In genomic region chr5:45856303-45856821, GRCm38 (mm10) we compare ENCODE assay signal across 8 mouse cellular contexts. TPM values are rescaled to one million over a fixed set of nuclear protein-coding genes. Genes with fewer than 3 reads are reported as not detected.
DNase-seq lines count a peak whose midpoint lies in the region; ATAC-seq and TF ChIP-seq lines count a peak whose summit lies in the region.

No protein-coding gene starts in this region.

- WGBS in intestine, embryonic 16.5 days, result under 1% methylated on average over 35 of the region's 37 CpGs
- WGBS in limb, embryonic 11.5 days, result under 1% methylated on average over 31 of the region's 37 CpGs
- under 1% methylated on average over 25 of the region's 37 CpGs for WGBS in midbrain, embryonic 12.5 days
- WGBS in small intestine, adult 2 months, result 1% methylated on average over 35 of the region's 37 CpGs

- DNase-seq in left cerebral cortex, adult 18-20 months (ENCODE audit: low spot score in 2 of 2), result peak; percentile 34 to 60
- DNase-seq in left cerebral cortex, adult 11 months (ENCODE audit: low spot score), result no peak
- peak; percentile 44 for DNase-seq in embryo, embryonic 11.5 days (ENCODE audit: low read depth, low spot score)
- peak; percentile 20 to 53 for DNase-seq in gastrocnemius, postnatal 4 days (ENCODE audit: low spot score in 2 of 2)
- DNase-seq in limb, embryonic 11.5 days (ENCODE audit: low spot score), result peak; percentile 76

- peak overlapping the region; percentile 76 for H3K4me2 ChIP-seq in intestine, embryonic 16.5 days (ENCODE audit: low read depth, low read length)
- H3K4me2 ChIP-seq in limb, embryonic 11.5 days (ENCODE audit: low read depth, severe bottlenecking), result peak overlapping the region; percentile 66
- peak overlapping the region; percentile 79 for H3K4me2 ChIP-seq in midbrain, embryonic 12.5 days (replicated peaks)

- peak; percentile 21 for ATAC-seq in intestine, embryonic 16.5 days
- peak; percentile 60 for ATAC-seq in limb, embryonic 11.5 days (ENCODE audit: insufficient number of reproducible peaks, low FRiP score, low TSS enrichment, low read depth)
- ATAC-seq in midbrain, embryonic 12.5 days (ENCODE audit: low FRiP score, low read depth), result peak; percentile 55

- no peaks in the 10 kb centered on the region for H3K36me3 ChIP-seq in intestine, embryonic 16.5 days (ENCODE audit: control insufficient read depth, insufficient read depth, low read length)
- H3K36me3 ChIP-seq in limb, embryonic 11.5 days (ENCODE audit: control insufficient read depth, insufficient read depth, low read length), result no peaks in the 10 kb centered on the region
- H3K36me3 ChIP-seq in midbrain, embryonic 12.5 days, result no peaks in the 10 kb centered on the region
- no peaks in the 10 kb centered on the region for H3K36me3 ChIP-seq in small intestine, adult 2 months (ENCODE audit: control insufficient read depth, insufficient read depth, low read length)

- TF ChIP-seq CTCF in small intestine, adult 2 months (IDR thresholded peaks at IDR 0.05; ENCODE audit: extremely low read depth, insufficient read length, insufficient replicate concordance, low read depth, low read length), result no peak

- no peak for TF ChIP-seq POLR2A in small intestine, adult 2 months (IDR thresholded peaks at IDR 0.05; ENCODE audit: low read depth, low read length)

- 0 out of 2 replicates have a peak, but pooled peaks cover 5% of the 10 kb centered on the region for H3K4me1 ChIP-seq in intestine, embryonic 16.5 days (ENCODE audit: control insufficient read depth, insufficient read depth, low read length)
- no peaks in the 10 kb centered on the region; the same call in 1 of the 2 replicates for H3K4me1 ChIP-seq in limb, embryonic 11.5 days (ENCODE audit: control insufficient read depth, insufficient read depth, low read length)
- peaks cover 4% of the 10 kb centered on the region; the same call in 1 of the 2 replicates for H3K4me1 ChIP-seq in midbrain, embryonic 12.5 days
- H3K4me1 ChIP-seq in small intestine, adult 2 months (ENCODE audit: control insufficient read depth, insufficient read depth, insufficient read length, low read length), result no peaks in the 10 kb centered on the region

- H3K9me3 ChIP-seq in intestine, embryonic 16.5 days (ENCODE audit: control insufficient read depth, low read length), result no peaks in the 10 kb centered on the region
- H3K9me3 ChIP-seq in limb, embryonic 11.5 days (ENCODE audit: control insufficient read depth, low read length), result no peaks in the 10 kb centered on the region
- no peaks in the 10 kb centered on the region for H3K9me3 ChIP-seq in midbrain, embryonic 12.5 days

- peak overlapping the region; percentile 96 for H3K4me3 ChIP-seq in intestine, embryonic 16.5 days (ENCODE audit: low read length)
- H3K4me3 ChIP-seq in limb, embryonic 11.5 days (ENCODE audit: low read depth, low read length), result peak overlapping the region; percentile 97
- peak overlapping the region; percentile 97 for H3K4me3 ChIP-seq in midbrain, embryonic 12.5 days
- H3K4me3 ChIP-seq in small intestine, adult 2 months (ENCODE audit: low read depth, low read length), result peak overlapping the region; percentile 81

- H3K9ac ChIP-seq in intestine, embryonic 16.5 days (ENCODE audit: low read depth, low read length), result peak overlapping the region; percentile 96
- H3K9ac ChIP-seq in limb, embryonic 11.5 days (ENCODE audit: low read length), result peak overlapping the region; percentile 95
- H3K9ac ChIP-seq in midbrain, embryonic 12.5 days (replicated peaks), result peak overlapping the region; percentile 99

- peak overlapping the region; percentile 98 for H3K27ac ChIP-seq in intestine, embryonic 16.5 days (ENCODE audit: low read length)
- peak overlapping the region; percentile 95 for H3K27ac ChIP-seq in limb, embryonic 11.5 days (replicated peaks; ENCODE audit: low read depth, low read length)
- H3K27ac ChIP-seq in midbrain, embryonic 12.5 days (replicated peaks), result peak overlapping the region; percentile 100
- peak overlapping the region; percentile 81 for H3K27ac ChIP-seq in small intestine, adult 2 months (ENCODE audit: insufficient read depth, low read depth, low read length)

- no peaks in the 10 kb centered on the region for H3K27me3 ChIP-seq in intestine, embryonic 16.5 days (replicated peaks; ENCODE audit: control insufficient read depth, insufficient read depth, low read length)
- H3K27me3 ChIP-seq in limb, embryonic 11.5 days (ENCODE audit: control insufficient read depth, insufficient read depth, low read length), result no peaks in the 10 kb centered on the region
- no peaks in the 10 kb centered on the region for H3K27me3 ChIP-seq in midbrain, embryonic 12.5 days
- H3K27me3 ChIP-seq in small intestine, adult 2 months (ENCODE audit: control insufficient read depth, insufficient read depth, low read length), result no peaks in the 10 kb centered on the region

RNA-seq across cellular contexts. Expression of gene Lcorl, which starts 1.1 kb away (rescaled TPM):
- 10 to 100 TPM; 25.5 to 27.2 TPM for total RNA-seq in left cerebral cortex, adult 18-20 months (2021)
- 10 to 100 TPM; 17.4 to 17.9 TPM for total RNA-seq in gastrocnemius, postnatal 4 days (2021)
- polyA plus RNA-seq in intestine, embryonic 16.5 days (2015; fragmentation: Nextera tagmentation; extraction: Ambion mirVana), result 22.9 and 23.8 TPM in 2 replicates
- polyA plus RNA-seq in limb, embryonic 11.5 days (2014; fragmentation: Nextera tagmentation; extraction: Ambion mirVana), result 22.7 and 27.7 TPM in 2 replicates
- polyA plus RNA-seq in midbrain, embryonic 12.5 days (2016; fragmentation: Nextera tagmentation; extraction: Ambion mirVana), result 57.2 and 61.7 TPM in 2 replicates
- 1.2 and 2.2 TPM in 2 replicates for polyA plus RNA-seq in small intestine, adult 2 months (2012; rRNA removed)
